Mouse (Mus musculus): ENCODE results near the gene Rtn3. TPM values are rescaled to one million over a fixed set of nuclear protein-coding genes. Genes with fewer than 3 reads are reported as not detected.

The Rtn3 gene
- 810 and 857 TPM in 2 replicates for polyA plus RNA-seq (2012; rRNA removed)

- Histone ChIP-seq H3K4me3 (ENCODE audit: insufficient read depth, low read length) (peak within 1 kb of the TSS; percentile 77), H3K4me1 (ENCODE audit: control insufficient read depth, insufficient read depth, low read length) (peaks cover 2% of the 10 kb centered on the region; the same call in 1 of the 2 replicates), H3K27ac (ENCODE audit: insufficient read depth, low read length) (peak within 1 kb of the TSS; percentile 97)
- TF ChIP-seq CTCF (IDR thresholded peaks at IDR 0.05; ENCODE audit: extremely low read depth, insufficient read depth, low read length) (no peak), POLR2A (IDR thresholded peaks at IDR 0.05; ENCODE audit: extremely low read depth, insufficient read depth, low read length) (peak; percentile 99)
Observed at GRCm38 (mm10) chr19:7482599-7483511, at the start of gene Rtn3. Gene Rtn3, minus strand, starts transcription at chr19:7483281.

- TF ChIP-seq CTCF (IDR thresholded peaks at IDR 0.05; ENCODE audit: extremely low read depth, insufficient read depth, low read length) (no peak), POLR2A (IDR thresholded peaks at IDR 0.05; ENCODE audit: extremely low read depth, insufficient read depth, low read length) (no peak)
- H3K27ac ChIP-seq (ENCODE audit: insufficient read depth, low read length) = peak overlapping the region; percentile 54
- H3K4me3 ChIP-seq (ENCODE audit: insufficient read depth, low read length) = no peak overlapping the region; the same call in 1 of the 2 replicates
- H3K4me1 ChIP-seq (ENCODE audit: control insufficient read depth, insufficient read depth, low read length) = peaks cover 1% of the 10 kb centered on the region; the same call in 1 of the 2 replicates
Observed at GRCm38 (mm10) chr19:7531906-7532305, 48.8 kb upstream of the Rtn3 start.

GRCm38 (mm10) chr19:7528639-7529428, 45.8 kb upstream of the Rtn3 start:
- no peak overlapping the region for H3K27ac ChIP-seq (ENCODE audit: insufficient read depth, low read length)
- TF ChIP-seq POLR2A (IDR thresholded peaks at IDR 0.05; ENCODE audit: extremely low read depth, insufficient read depth, low read length) = no peak
- peak; percentile 75; the same call in 1 of the 2 replicates for TF ChIP-seq CTCF (IDR thresholded peaks at IDR 0.05; ENCODE audit: extremely low read depth, insufficient read depth, low read length)
- no peak overlapping the region for H3K4me3 ChIP-seq (ENCODE audit: insufficient read depth, low read length)
- peaks cover 1% of the 10 kb centered on the region; the same call in 1 of the 2 replicates for H3K4me1 ChIP-seq (ENCODE audit: control insufficient read depth, insufficient read depth, low read length)

GRCm38 (mm10) chr19:7524879-7525278, 41.8 kb upstream of the Rtn3 start:
- Histone ChIP-seq H3K4me3 (ENCODE audit: insufficient read depth, low read length) (no peak overlapping the region), H3K4me1 (ENCODE audit: control insufficient read depth, insufficient read depth, low read length) (peaks cover 1% of the 10 kb centered on the region; the same call in 1 of the 2 replicates), H3K27ac (ENCODE audit: insufficient read depth, low read length) (no peak overlapping the region)
- TF ChIP-seq CTCF (IDR thresholded peaks at IDR 0.05; ENCODE audit: extremely low read depth, insufficient read depth, low read length) = no peak
- no peak for TF ChIP-seq POLR2A (IDR thresholded peaks at IDR 0.05; ENCODE audit: extremely low read depth, insufficient read depth, low read length)

- no peak overlapping the region for H3K27ac ChIP-seq (ENCODE audit: insufficient read depth, low read length)
- no peaks in the 10 kb centered on the region for H3K4me1 ChIP-seq (ENCODE audit: control insufficient read depth, insufficient read depth, low read length)
- TF ChIP-seq CTCF (IDR thresholded peaks at IDR 0.05; ENCODE audit: extremely low read depth, insufficient read depth, low read length) = no peak
- no peak for TF ChIP-seq POLR2A (IDR thresholded peaks at IDR 0.05; ENCODE audit: extremely low read depth, insufficient read depth, low read length)
- no peak overlapping the region for H3K4me3 ChIP-seq (ENCODE audit: insufficient read depth, low read length)
Observed at GRCm38 (mm10) chr19:7523781-7524180, 40.7 kb upstream of the Rtn3 start.

- no peak overlapping the region for H3K27ac ChIP-seq (ENCODE audit: insufficient read depth, low read length)
- TF ChIP-seq CTCF (IDR thresholded peaks at IDR 0.05; ENCODE audit: extremely low read depth, insufficient read depth, low read length) (no peak), POLR2A (IDR thresholded peaks at IDR 0.05; ENCODE audit: extremely low read depth, insufficient read depth, low read length) (no peak)
- no peak overlapping the region for H3K4me3 ChIP-seq (ENCODE audit: insufficient read depth, low read length)
- H3K4me1 ChIP-seq (ENCODE audit: control insufficient read depth, insufficient read depth, low read length) = no peaks in the 10 kb centered on the region
Observed at GRCm38 (mm10) chr19:7523292-7523691, 40.2 kb upstream of the Rtn3 start.

GRCm38 (mm10) chr19:7522856-7523255, 39.8 kb upstream of the Rtn3 start:
- no peaks in the 10 kb centered on the region for H3K4me1 ChIP-seq (ENCODE audit: control insufficient read depth, insufficient read depth, low read length)
- H3K4me3 ChIP-seq (ENCODE audit: insufficient read depth, low read length) = no peak overlapping the region
- H3K27ac ChIP-seq (ENCODE audit: insufficient read depth, low read length) = no peak overlapping the region
- TF ChIP-seq CTCF (IDR thresholded peaks at IDR 0.05; ENCODE audit: extremely low read depth, insufficient read depth, low read length) (no peak), POLR2A (IDR thresholded peaks at IDR 0.05; ENCODE audit: extremely low read depth, insufficient read depth, low read length) (no peak)

- TF ChIP-seq CTCF (IDR thresholded peaks at IDR 0.05; ENCODE audit: extremely low read depth, insufficient read depth, low read length) (no peak), POLR2A (IDR thresholded peaks at IDR 0.05; ENCODE audit: extremely low read depth, insufficient read depth, low read length) (no peak)
- H3K4me3 ChIP-seq (ENCODE audit: insufficient read depth, low read length) = no peak overlapping the region
- H3K27ac ChIP-seq (ENCODE audit: insufficient read depth, low read length) = no peak overlapping the region
- no peaks in the 10 kb centered on the region for H3K4me1 ChIP-seq (ENCODE audit: control insufficient read depth, insufficient read depth, low read length)
Observed at GRCm38 (mm10) chr19:7521619-7522018, 38.5 kb upstream of the Rtn3 start.

GRCm38 (mm10) chr19:7516437-7516836, 33.4 kb upstream of the Rtn3 start:
- Histone ChIP-seq H3K4me1 (ENCODE audit: control insufficient read depth, insufficient read depth, low read length) (no peaks in the 10 kb centered on the region), H3K27ac (ENCODE audit: insufficient read depth, low read length) (no peak overlapping the region), H3K4me3 (ENCODE audit: insufficient read depth, low read length) (no peak overlapping the region)
- no peak for TF ChIP-seq POLR2A (IDR thresholded peaks at IDR 0.05; ENCODE audit: extremely low read depth, insufficient read depth, low read length)
- TF ChIP-seq CTCF (IDR thresholded peaks at IDR 0.05; ENCODE audit: extremely low read depth, insufficient read depth, low read length) = no peak

Data from cortical plate, adult 2 months (tissue).